Mouse (Mus musculus): Measurements from ENCODE around the gene Itm2c. TPM values are rescaled to one million over a fixed set of nuclear protein-coding genes. Genes with fewer than 3 reads are reported as not detected.

Gene Itm2c
- total and polyA plus RNA-seq, 2 experiments from 2014 or later: 246 to 280 TPM

DNA sequence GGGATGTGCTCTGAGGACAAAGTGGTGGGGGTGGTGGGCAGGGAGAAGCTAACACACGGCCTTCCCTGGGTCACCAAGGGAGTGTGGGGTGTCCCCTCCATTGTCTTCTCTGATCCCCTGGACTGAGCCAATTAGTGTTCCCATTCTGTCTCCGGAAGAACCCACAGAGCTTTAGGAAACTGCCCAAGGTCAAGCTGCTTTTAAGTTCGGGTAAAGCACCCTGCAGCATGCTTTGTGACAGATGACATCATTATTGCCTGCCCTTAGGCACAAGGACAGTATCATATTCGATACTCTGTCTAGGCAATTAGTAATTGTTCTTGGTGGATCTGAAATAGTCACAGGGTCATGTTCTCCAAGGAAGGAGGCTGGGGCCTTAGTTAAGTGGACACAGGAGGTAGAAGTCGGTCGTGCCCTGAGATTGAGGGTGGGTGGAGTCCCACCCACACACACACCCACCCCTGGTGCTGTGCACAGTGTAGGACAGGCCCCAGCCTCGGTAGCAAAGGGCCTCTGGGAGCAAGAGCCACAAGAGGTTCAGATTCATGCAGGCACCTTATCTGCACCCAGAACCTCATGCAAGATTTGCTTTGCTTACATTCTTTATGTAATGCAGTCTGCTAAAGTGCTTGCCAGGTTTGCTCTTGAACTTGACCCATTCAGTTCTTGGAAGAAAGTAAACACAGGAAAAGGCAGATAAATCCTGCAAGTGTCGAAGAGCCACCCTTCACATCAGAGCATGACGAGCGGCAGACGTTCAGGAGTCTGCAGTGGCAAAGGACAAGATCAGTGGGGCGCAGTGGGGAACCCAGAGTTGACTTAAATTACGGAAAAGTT, 14.9 kb downstream of the Itm2c start:
- Histone ChIP-seq H3K9me3 (ENCODE audit: low read length) (no peaks in the 10 kb centered on the region), H3K27ac (ENCODE audit: low read depth, low read length) (no peak overlapping the region), H3K27me3 (ENCODE audit: insufficient read depth, low read length) (no peaks in the 10 kb centered on the region), H3K4me2 (ENCODE audit: low read depth) (no peak overlapping the region), H3K4me1 (ENCODE audit: insufficient read depth) (no peaks in the 10 kb centered on the region), H3K4me3 (ENCODE audit: low read depth, low read length) (no peak overlapping the region), H3K9ac (no peak overlapping the region), H3K36me3 (ENCODE audit: insufficient read depth) (peaks cover 42% of the 10 kb centered on the region)
- ATAC-seq (peak; percentile 45), DNase-seq (no peak)
- no peak for TF ChIP-seq CTCF (IDR thresholded peaks at IDR 0.05; ENCODE audit: low read depth)
- WGBS: 60% methylated on average over 13 of the region's 13 CpGs

DNA sequence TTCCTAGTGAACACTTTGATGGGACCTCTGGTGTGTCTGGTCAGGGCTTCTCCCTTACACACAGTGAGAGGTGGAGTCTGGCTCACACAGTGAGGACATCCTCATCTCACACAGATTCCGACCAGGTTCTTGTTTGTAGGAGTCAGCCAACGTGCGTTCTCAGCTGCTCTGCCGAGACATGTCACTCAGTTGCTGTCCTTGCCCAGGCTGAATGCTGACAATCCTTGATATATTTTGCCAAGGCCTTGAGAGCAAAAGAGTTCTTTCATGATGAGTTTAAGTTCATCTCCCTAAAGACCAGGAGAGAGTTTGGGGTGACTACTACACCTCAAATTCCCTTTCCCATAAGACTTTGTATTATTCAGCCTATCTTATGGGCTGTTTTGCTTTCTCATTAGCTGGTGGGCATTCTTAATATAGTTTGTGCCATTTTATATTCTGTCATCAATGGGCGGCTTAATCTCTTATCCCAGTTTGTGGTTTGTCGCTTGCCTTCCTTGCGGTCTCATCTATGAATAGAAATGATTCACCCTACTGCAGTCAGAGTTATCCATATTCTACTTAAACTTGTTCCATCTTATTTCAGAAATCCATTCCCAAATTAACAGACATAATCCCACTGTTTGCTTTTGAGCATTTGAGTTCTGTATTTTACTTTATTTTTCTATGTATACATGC, 19.1 kb downstream of the Itm2c start:
- Histone ChIP-seq H3K36me3 (ENCODE audit: insufficient read depth) (peaks cover 2% of the 10 kb centered on the region), H3K4me1 (ENCODE audit: insufficient read depth) (peaks cover 18% of the 10 kb centered on the region), H3K9me3 (ENCODE audit: low read length) (no peaks in the 10 kb centered on the region), H3K4me2 (ENCODE audit: low read depth) (no peak overlapping the region), H3K9ac (no peak overlapping the region), H3K4me3 (ENCODE audit: low read depth, low read length) (no peak overlapping the region), H3K27ac (ENCODE audit: low read depth, low read length) (no peak overlapping the region), H3K27me3 (ENCODE audit: insufficient read depth, low read length) (no peaks in the 10 kb centered on the region)
- ATAC-seq: no peak
- no peak for TF ChIP-seq CTCF (IDR thresholded peaks at IDR 0.05; ENCODE audit: low read depth)
- 93% methylated on average over 7 of the region's 7 CpGs for WGBS
- no peak for DNase-seq

DNA sequence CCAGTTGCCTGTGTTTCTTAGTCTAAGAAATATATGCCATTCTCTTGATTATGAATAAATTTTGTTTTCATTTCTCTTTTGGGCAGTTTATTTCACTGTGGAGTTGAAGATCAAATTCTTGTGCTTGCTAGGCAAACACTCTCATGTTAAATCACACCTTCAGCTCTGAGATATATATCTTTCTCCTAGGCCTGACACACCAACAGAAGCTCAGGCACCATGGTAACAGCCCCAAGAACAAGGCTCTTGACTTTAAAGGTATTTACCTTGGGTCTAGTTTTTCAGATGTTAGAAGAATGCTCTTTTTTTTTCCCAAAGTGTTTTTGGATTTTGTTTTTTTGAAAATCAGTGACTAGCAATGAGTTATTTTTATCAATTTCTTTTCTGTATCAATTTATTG, 21.8 kb downstream of the Itm2c start:
- H3K4me1 ChIP-seq (ENCODE audit: insufficient read depth): peaks cover 21% of the 10 kb centered on the region
- H3K27ac ChIP-seq (ENCODE audit: low read depth, low read length): peak overlapping the region; percentile 92
- no peak for TF ChIP-seq CTCF (IDR thresholded peaks at IDR 0.05; ENCODE audit: low read depth)
- H3K36me3 ChIP-seq (ENCODE audit: insufficient read depth): no peaks in the 10 kb centered on the region
- DNase-seq (no peak), ATAC-seq (no peak)
- H3K4me2 ChIP-seq (ENCODE audit: low read depth): no peak overlapping the region
- H3K27me3 ChIP-seq (ENCODE audit: insufficient read depth, low read length): no peaks in the 10 kb centered on the region
- H3K4me3 ChIP-seq (ENCODE audit: low read depth, low read length): no peak overlapping the region
- H3K9ac ChIP-seq: no peak overlapping the region
- no peaks in the 10 kb centered on the region for H3K9me3 ChIP-seq (ENCODE audit: low read length)

DNA sequence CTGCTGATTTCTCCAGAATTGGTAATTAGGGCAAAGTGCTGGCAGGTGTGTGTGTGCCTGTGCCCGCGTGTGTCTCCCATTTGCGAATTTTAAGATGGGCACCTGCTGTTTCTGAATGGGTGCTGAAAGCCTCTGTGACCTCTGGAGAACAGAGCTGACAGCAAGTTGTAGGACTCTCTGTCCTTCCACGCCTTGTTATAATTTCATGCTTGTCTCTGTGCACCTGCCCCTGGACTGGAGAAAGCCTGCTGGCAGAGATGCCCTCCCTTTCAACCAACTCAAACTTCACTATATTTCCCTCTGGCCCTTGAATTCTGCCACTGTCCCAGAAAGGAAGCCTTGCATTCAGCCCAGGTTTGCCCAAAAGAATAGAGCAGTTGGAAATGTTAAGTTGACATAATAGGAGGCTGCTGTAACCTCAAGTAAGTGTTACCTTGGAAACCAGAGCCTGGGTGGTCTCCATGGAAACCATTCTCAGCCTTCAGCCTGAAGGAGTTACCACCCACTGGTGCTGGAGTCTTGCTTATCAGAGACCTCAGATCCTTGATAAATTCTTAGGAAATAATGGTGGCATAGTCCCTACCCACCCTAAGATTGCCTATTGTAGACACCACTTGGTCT, 22.9 kb downstream of the Itm2c start:
- Histone ChIP-seq H3K4me3 (ENCODE audit: low read depth, low read length) (no peak overlapping the region), H3K4me2 (ENCODE audit: low read depth) (peak overlapping the region; percentile 20), H3K4me1 (ENCODE audit: insufficient read depth) (peaks cover 23% of the 10 kb centered on the region), H3K9ac (peak overlapping the region; percentile 22; the same call in 1 of the 2 replicates), H3K9me3 (ENCODE audit: low read length) (no peaks in the 10 kb centered on the region), H3K36me3 (ENCODE audit: insufficient read depth) (no peaks in the 10 kb centered on the region), H3K27ac (ENCODE audit: low read depth, low read length) (peak overlapping the region; percentile 92), H3K27me3 (ENCODE audit: insufficient read depth, low read length) (no peaks in the 10 kb centered on the region)
- DNase-seq (peak; percentile 90), ATAC-seq (peak; percentile 97)
- 8% methylated on average over 4 of the region's 4 CpGs for WGBS
- TF ChIP-seq CTCF (IDR thresholded peaks at IDR 0.05; ENCODE audit: low read depth): no peak

DNA sequence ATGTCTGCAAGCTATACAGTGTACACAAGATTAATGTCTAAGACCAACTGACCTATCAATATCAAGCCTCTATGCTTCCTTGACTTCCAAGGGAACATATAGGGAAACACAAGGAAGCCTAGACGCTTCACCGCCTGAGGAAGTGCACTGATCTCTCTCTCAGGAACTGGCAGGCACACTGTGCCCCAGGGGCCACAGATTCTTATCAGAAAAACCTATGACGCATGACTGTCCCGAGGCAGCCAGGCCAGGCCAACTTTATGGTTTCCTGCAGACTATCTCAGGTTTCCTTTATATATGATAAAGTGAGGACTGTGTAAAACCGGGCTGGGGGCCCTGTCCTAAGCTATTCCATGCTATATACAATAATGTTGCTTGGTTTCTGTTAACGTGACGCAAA, 25.5 kb downstream of the Itm2c start:
- H3K27me3 ChIP-seq (ENCODE audit: insufficient read depth, low read length): no peaks in the 10 kb centered on the region
- 93% methylated on average over 7 of the region's 7 CpGs for WGBS
- no peak overlapping the region for H3K4me2 ChIP-seq (ENCODE audit: low read depth)
- TF ChIP-seq CTCF (IDR thresholded peaks at IDR 0.05; ENCODE audit: low read depth): no peak
- H3K27ac ChIP-seq (ENCODE audit: low read depth, low read length): no peak overlapping the region
- H3K4me1 ChIP-seq (ENCODE audit: insufficient read depth): peaks cover 30% of the 10 kb centered on the region
- DNase-seq (no peak), ATAC-seq (no peak)
- H3K36me3 ChIP-seq (ENCODE audit: insufficient read depth): no peaks in the 10 kb centered on the region
- no peak overlapping the region for H3K9ac ChIP-seq
- H3K4me3 ChIP-seq (ENCODE audit: low read depth, low read length): no peak overlapping the region
- H3K9me3 ChIP-seq (ENCODE audit: low read length): no peaks in the 10 kb centered on the region

DNA sequence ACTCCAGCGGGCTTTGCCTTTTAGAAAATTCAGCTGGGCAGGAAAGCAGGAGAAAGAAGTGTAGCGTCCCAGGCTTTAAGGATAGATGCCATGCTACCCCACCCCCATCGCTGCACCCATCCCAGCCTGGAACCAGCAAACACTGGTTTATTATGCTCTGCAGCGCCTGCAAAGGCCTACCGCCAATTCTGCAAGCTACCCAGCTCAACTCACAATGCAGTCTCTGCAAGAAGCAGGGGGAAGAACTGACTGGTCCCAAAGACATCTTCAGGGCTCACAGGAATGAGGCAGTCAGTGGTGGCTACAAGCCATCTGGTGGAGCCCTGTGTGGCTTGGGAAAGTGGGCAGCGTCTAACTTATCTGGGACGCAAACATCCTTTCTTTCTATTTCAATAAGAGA, 27.6 kb downstream of the Itm2c start:
- DNase-seq (no peak), ATAC-seq (peak; percentile 30)
- WGBS: 62% methylated on average over 7 of the region's 7 CpGs
- H3K4me2 ChIP-seq (ENCODE audit: low read depth): no peak overlapping the region
- no peak for TF ChIP-seq CTCF (IDR thresholded peaks at IDR 0.05; ENCODE audit: low read depth)
- H3K36me3 ChIP-seq (ENCODE audit: insufficient read depth): no peaks in the 10 kb centered on the region
- H3K9ac ChIP-seq: no peak overlapping the region
- H3K4me1 ChIP-seq (ENCODE audit: insufficient read depth): peaks cover 24% of the 10 kb centered on the region
- H3K9me3 ChIP-seq (ENCODE audit: low read length): no peaks in the 10 kb centered on the region
- no peak overlapping the region for H3K4me3 ChIP-seq (ENCODE audit: low read depth, low read length)
- no peaks in the 10 kb centered on the region for H3K27me3 ChIP-seq (ENCODE audit: insufficient read depth, low read length)
- peak overlapping the region; percentile 37 for H3K27ac ChIP-seq (ENCODE audit: low read depth, low read length)

Data from forebrain, postnatal 0 days (tissue).